Mouse (Mus musculus) B cell, adult 2 months (primary cell): Measurements from ENCODE around the gene Ctnnd2.

Experiments used
- DNase-seq, 2 experiments: peaks; one replicate each; pipeline ENCODE4 v3.0.0; 2022

Ctnnd2 gene

GRCm38 (mm10) chr15:30740728-30741127 is 568.3 kb downstream of the Ctnnd2 start:
- peak; percentile 19 to 30 for DNase-seq

GRCm38 (mm10) chr15:30757991-30758390 is 585.6 kb downstream of the Ctnnd2 start:
- DNase-seq: no peak

GRCm38 (mm10) chr15:30762211-30762610 is 589.8 kb downstream of the Ctnnd2 start:
- no peak for DNase-seq

- no peak for DNase-seq
These were observed 590.4 kb downstream of the Ctnnd2 start for GRCm38 (mm10) chr15:30762695-30763285.

GRCm38 (mm10) chr15:30776931-30777330 is 604.5 kb downstream of the Ctnnd2 start:
- DNase-seq: no peak

GRCm38 (mm10) chr15:30777801-30778200 is 605.4 kb downstream of the Ctnnd2 start:
- DNase-seq: no peak

- no peak for DNase-seq
These were observed 607.5 kb downstream of the Ctnnd2 start for GRCm38 (mm10) chr15:30779903-30780302.

- no peak for DNase-seq
These were observed 608.6 kb downstream of the Ctnnd2 start for GRCm38 (mm10) chr15:30780977-30781376.

GRCm38 (mm10) chr15:30785706-30786320 is 613.4 kb downstream of the Ctnnd2 start:
- no peak for DNase-seq

- DNase-seq: no peak
These were observed 620.9 kb downstream of the Ctnnd2 start for GRCm38 (mm10) chr15:30793260-30793659.

GRCm38 (mm10) chr15:30795723-30796122 is 623.3 kb downstream of the Ctnnd2 start:
- no peak for DNase-seq

- DNase-seq: no peak
These were observed 655.3 kb downstream of the Ctnnd2 start for GRCm38 (mm10) chr15:30827424-30828263.

GRCm38 (mm10) chr15:30857277-30858176 is 685.1 kb downstream of the Ctnnd2 start:
- no peak for DNase-seq

- no peak for DNase-seq
These were observed 695.0 kb downstream of the Ctnnd2 start for GRCm38 (mm10) chr15:30867429-30867828.

GRCm38 (mm10) chr15:30869673-30870512 is 697.5 kb downstream of the Ctnnd2 start:
- DNase-seq: no peak

GRCm38 (mm10) chr15:30875523-30875922 is 703.1 kb downstream of the Ctnnd2 start:
- no peak for DNase-seq

GRCm38 (mm10) chr15:30884692-30885334 is 712.4 kb downstream of the Ctnnd2 start:
- DNase-seq: no peak

GRCm38 (mm10) chr15:30885410-30885809 is 713.0 kb downstream of the Ctnnd2 start:
- DNase-seq: no peak

GRCm38 (mm10) chr15:30887559-30887958 is 715.2 kb downstream of the Ctnnd2 start:
- DNase-seq: no peak

- DNase-seq: no peak
These were observed 719.6 kb downstream of the Ctnnd2 start for GRCm38 (mm10) chr15:30891986-30892385.

- no peak for DNase-seq
These were observed 722.7 kb downstream of the Ctnnd2 start for GRCm38 (mm10) chr15:30895063-30895462.
